ENCODE assay signal across 14 mouse cellular contexts in the genomic region with DNA sequence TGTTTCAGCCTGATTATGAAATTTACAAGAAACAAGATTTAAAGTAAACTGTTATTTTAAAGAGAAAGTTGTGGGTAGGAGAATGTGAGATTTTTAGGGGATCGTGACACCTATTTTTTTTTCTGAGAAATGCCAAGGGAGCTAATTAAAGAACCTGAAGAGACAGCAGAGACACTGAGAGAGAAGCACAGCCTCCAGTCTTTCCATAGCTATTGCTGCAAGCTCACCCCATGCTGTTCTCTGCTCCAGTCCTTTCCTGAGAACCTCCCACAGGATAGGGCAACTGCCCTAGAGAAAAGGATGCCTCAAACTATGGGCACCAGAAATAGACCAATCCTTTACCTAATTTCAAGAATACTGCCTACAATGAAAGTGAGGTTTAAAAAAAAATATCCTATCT.
A peak's percentile ranks its signal among the peaks of the same experiment; 100 is the strongest.
DNase-seq lines count a peak whose midpoint lies in the region.
"Had no signal": no experiment of that assay in that cellular context is flagged by ENCODE, and none has a peak within 500 bp of the region (broad histone marks: within the 10 kb centered on the region; RNA-seq: fewer than 3 reads in every experiment).

No protein-coding gene starts in this region.

- peak; percentile 27 to 38 for DNase-seq in frontal cortex, adult 2 months (ENCODE audit: extremely low spot score in 1 of 2, low spot score in 1 of 2)
- no peak for DNase-seq in frontal cortex, postnatal 10 days (ENCODE audit: low spot score in 2 of 2)
- DNase-seq in left cerebral cortex, adult 9 months (ENCODE audit: low spot score in 2 of 2): peak; percentile 14 to 15
- DNase-seq in left cerebral cortex, postnatal 4 days: no peak
- DNase-seq in brain, adult 2 months (ENCODE audit: low read depth, low spot score): peak; percentile 78
- DNase-seq in telencephalon, adult 2 months (ENCODE audit: low read depth, low spot score): peak; percentile 57
- no peak for DNase-seq in layer of hippocampus, adult 11-12 months (ENCODE audit: low spot score)
- DNase-seq: adrenal gland, adult 2 months; adrenal gland, postnatal 10 days; adrenal gland, postnatal 25 days; cerebellum, adult 11-12 months; cerebellum, adult 9-10 months; cerebellum, postnatal 10 days; cerebellum, postnatal 25 days had no signal

- intact Hi-C loops in left cerebral cortex, postnatal 4 days (cut with DNase I): no loop called here

Comparison
In these comparisons a context has a peak if more than half of its experiments do, and no peak if none do; other contexts are left out.
1. DNase-seq: peak in frontal cortex, adult 2 months (2 of 2), left cerebral cortex, adult 9 months (2 of 2), brain, adult 2 months (single experiment) and telencephalon, adult 2 months (single experiment); none in frontal cortex, postnatal 10 days (0 of 2), left cerebral cortex, postnatal 4 days (single experiment) and layer of hippocampus, adult 11-12 months (single experiment).